Mouse (Mus musculus): Measurements from ENCODE around the gene 9530053A07Rik.

GRCm38 (mm10) chr7:28185884-28186283 is 56.6 kb downstream of the 9530053A07Rik start:
- TF ChIP-seq CTCF (IDR thresholded peaks at IDR 0.05; ENCODE audit: low read depth) = no peak
- no peak for TF ChIP-seq EP300 (optimal IDR thresholded peaks at IDR 0.05)
